Mouse (Mus musculus) erythroblast, embryonic 14.5 days (primary cell): ENCODE measurements around the gene Kcnn1.

Experiments used
- GATA1 ChIP-seq: IDR thresholded peaks from 2 replicates; pipeline ENCODE4 v1.6.1; 2012; ENCODE audit warnings: low read length, inconsistent platforms, mixed read lengths
- TAL1 ChIP-seq: IDR thresholded peaks from 3 replicates; pipeline ENCODE4 v1.6.1; 2012; ENCODE audit warnings: low read length, inconsistent platforms, mixed read lengths

DNA sequence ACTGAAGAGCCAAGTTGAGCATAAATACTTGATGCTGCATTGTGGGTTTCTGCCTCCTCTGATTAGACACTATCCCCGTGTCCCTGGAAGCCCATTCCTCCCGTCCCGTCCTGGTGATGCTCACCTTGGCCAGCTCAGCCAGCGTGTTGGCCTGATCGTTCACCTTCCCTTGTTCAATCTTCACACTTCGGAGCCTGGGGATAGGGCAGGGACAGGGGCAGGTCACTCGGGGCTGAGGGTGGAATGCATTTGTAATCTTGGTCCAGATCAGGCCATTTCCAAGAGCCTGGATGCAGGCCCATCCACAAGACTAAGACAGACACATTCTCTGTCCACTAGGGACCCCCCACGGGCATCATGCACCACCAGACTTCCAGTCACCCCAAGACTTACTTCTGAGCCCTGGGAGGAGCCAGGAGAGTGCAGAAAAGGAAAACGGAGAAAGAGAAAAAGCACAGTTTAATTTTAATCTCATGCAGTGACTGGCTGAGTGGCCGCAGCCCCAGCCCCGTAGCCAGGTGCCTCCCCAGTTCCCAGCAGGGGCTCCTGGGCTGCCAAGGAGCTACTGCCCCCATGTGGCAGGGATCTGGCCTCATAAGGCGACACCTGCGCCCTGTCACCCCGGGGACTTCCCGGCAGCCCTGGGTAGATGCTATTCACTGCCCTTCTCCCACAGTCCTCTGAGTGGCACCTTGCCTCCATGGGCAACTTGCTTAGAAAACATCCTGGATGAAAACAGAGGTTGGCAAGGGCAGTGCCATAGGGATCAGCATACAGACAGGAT lies 16.5 kb downstream of the Kcnn1 start:
- no peak for TF ChIP-seq GATA1
- TF ChIP-seq TAL1: no peak
